Mouse (Mus musculus) MEL (cell line): ENCODE results near the gene 1700014D04Rik.

Experiments
- CTCF ChIP-seq, 3 experiments: IDR thresholded peaks in 2 of 3; conservative IDR thresholded peaks in 1 of 3; 2 replicates each; pipeline ENCODE4 v1.5.1; 2011 to 2012; ENCODE audit warnings: low read length in 3 of 3, low read depth in 2 of 3, mild to moderate bottlenecking in 2 of 3, improper control_type of control experiment in 1 of 3, inconsistent platforms in 1 of 3, mixed read lengths in 1 of 3, moderate library complexity in 1 of 3; ENCODE audit not compliant: control insufficient read depth in 1 of 3, insufficient read depth in 1 of 3, poor library complexity in 1 of 3, severe bottlenecking in 1 of 3
- GATA1 ChIP-seq: IDR thresholded peaks from 2 replicates; pipeline ENCODE4 v1.6.1; 2011; ENCODE audit warnings: low read depth, low read length, improper control_type of control experiment
- NELFE ChIP-seq: IDR thresholded peaks from 2 replicates; pipeline ENCODE4 v1.6.1; 2011; ENCODE audit warnings: low read depth, low read length, improper control_type of control experiment
- POLR2A ChIP-seq, 2 experiments: IDR thresholded peaks; 2 replicates each; pipeline ENCODE4 v1.6.1; 2011 to 2012; ENCODE audit warnings: low read length in 2 of 2, mild to moderate bottlenecking in 2 of 2, control low read depth in 1 of 2, improper control_type of control experiment in 1 of 2, low read depth in 1 of 2, moderate library complexity in 1 of 2; ENCODE audit not compliant: control insufficient read depth in 1 of 2, insufficient read depth in 1 of 2, poor library complexity in 1 of 2
- TBP ChIP-seq: IDR thresholded peaks from 2 replicates; pipeline ENCODE4 v1.8.0; 2011; ENCODE audit warnings: low read depth, low read length, improper control_type of control experiment
- UBTF ChIP-seq: IDR thresholded peaks from 2 replicates; pipeline ENCODE4 v1.6.1; 2012; ENCODE audit warnings: low read depth, mild to moderate bottlenecking, inconsistent platforms, low read length, improper control_type of control experiment, moderate library complexity, borderline replicate concordance; ENCODE audit not compliant: insufficient read depth
- USF1 ChIP-seq: IDR thresholded peaks from 2 replicates; pipeline ENCODE4 v1.6.1; 2014; ENCODE audit warnings: low read depth, mild to moderate bottlenecking, inconsistent platforms, low read length, improper control_type of control experiment, moderate library complexity
- USF2 ChIP-seq, 2 experiments: IDR thresholded peaks; 2 replicates each; pipeline ENCODE4 v1.6.1; 2011 to 2012; ENCODE audit warnings: improper control_type of control experiment in 2 of 2, low read length in 2 of 2, borderline replicate concordance in 1 of 2, inconsistent platforms in 1 of 2, low read depth in 1 of 2, mild to moderate bottlenecking in 1 of 2; ENCODE audit not compliant: insufficient read depth in 1 of 2
- ZKSCAN1 ChIP-seq: IDR thresholded peaks from 2 replicates; pipeline ENCODE4 v1.6.1; 2012; ENCODE audit warnings: low read depth, mild to moderate bottlenecking, inconsistent platforms, low read length, improper control_type of control experiment, moderate library complexity

GRCm38 (mm10) chr13:59726139-59726867, 20.2 kb downstream of the 1700014D04Rik start:
- no peak for TF ChIP-seq CTCF (IDR thresholded peaks at IDR 0.05 in 2 of 3, conservative IDR thresholded peaks at IDR 0.05 in 1 of 3; ENCODE audit: control insufficient read depth in 1 of 3, insufficient read depth in 1 of 3, low read depth in 2 of 3, low read length in 3 of 3, poor library complexity in 1 of 3, severe bottlenecking in 1 of 3)
- no peak for TF ChIP-seq GATA1
- no peak for TF ChIP-seq POLR2A (IDR thresholded peaks at IDR 0.05; ENCODE audit: control insufficient read depth in 1 of 2, insufficient read depth in 1 of 2, low read depth in 1 of 2, low read length in 2 of 2, poor library complexity in 1 of 2)
- TF ChIP-seq USF1 = no peak
- no peak for TF ChIP-seq NELFE
- no peak for TF ChIP-seq USF2 (IDR thresholded peaks at IDR 0.05; ENCODE audit: borderline replicate concordance in 1 of 2, insufficient read depth in 1 of 2, low read depth in 1 of 2, low read length in 2 of 2)
- TF ChIP-seq TBP = no peak
- TF ChIP-seq ZKSCAN1 = no peak
- no peak for TF ChIP-seq UBTF
